Mouse (Mus musculus) C2C12 (cell line): ENCODE results near the gene Micall2.

ENCODE experiments used
- CEBPB ChIP-seq: IDR thresholded peaks from one replicate; pipeline ENCODE4 v1.6.1; 2011; ENCODE audit warnings: low read depth, mild to moderate bottlenecking, control low read depth, moderate library complexity
- CTCF ChIP-seq: IDR thresholded peaks from one replicate; pipeline ENCODE4 v1.5.1; 2011; ENCODE audit not compliant: control insufficient read depth, insufficient read depth, insufficient read length
- FOSL1 ChIP-seq: IDR thresholded peaks from one replicate; pipeline ENCODE4 v1.8.0; 2011; ENCODE audit warnings: mild to moderate bottlenecking, low read length; ENCODE audit not compliant: poor library complexity, insufficient read depth, severe bottlenecking
- MAX ChIP-seq: IDR thresholded peaks from one replicate; pipeline ENCODE4 v1.6.1; 2011; ENCODE audit warnings: mild to moderate bottlenecking, control low read depth
- USF1 ChIP-seq: IDR thresholded peaks from one replicate; pipeline ENCODE4 v1.6.1; 2011; ENCODE audit warnings: low read depth, mild to moderate bottlenecking, control low read depth, moderate library complexity

DNA sequence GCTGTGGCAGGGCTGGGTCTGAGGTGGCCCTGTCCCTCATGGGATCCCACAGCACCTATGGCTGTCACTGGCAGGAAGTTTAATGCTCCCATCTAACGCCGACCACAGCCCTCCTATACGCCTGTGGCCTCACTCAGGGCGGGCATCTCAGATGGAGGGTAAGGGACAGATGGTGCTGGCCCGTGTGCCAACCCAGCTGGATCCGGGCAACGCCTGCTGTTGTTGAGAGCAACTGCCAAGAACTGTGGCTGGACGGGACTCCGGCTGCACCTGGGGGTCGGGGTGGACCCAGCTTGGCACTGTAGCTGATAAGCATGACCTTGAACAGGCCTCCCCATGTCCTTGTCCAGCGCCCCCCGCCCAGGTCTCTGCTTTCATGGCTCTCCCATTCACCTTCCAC is 47.8 kb downstream of the Micall2 start:
- TF ChIP-seq CTCF, result no peak
- TF ChIP-seq USF1, result no peak
- TF ChIP-seq MAX, result no peak
- no peak for TF ChIP-seq CEBPB
- TF ChIP-seq FOSL1, result no peak
